ENCODE assay signal across 35 mouse cellular contexts in genomic region chr4:109471606-109472005, GRCm38 (mm10). TPM values are rescaled to one million over a fixed set of nuclear protein-coding genes. Genes with fewer than 3 reads are reported as not detected.
DNase-seq lines count a peak whose midpoint lies in the region; ATAC-seq and TF ChIP-seq lines count a peak whose summit lies in the region.
"Had no signal": no experiment of that assay in that cellular context is flagged by ENCODE, and none has a peak within 500 bp of the region (broad histone marks: within the 10 kb centered on the region; RNA-seq: fewer than 3 reads in every experiment).

No protein-coding gene starts in this region.

- H3K4me2 ChIP-seq in liver, embryonic 13.5 days: 0 out of 2 replicates have a peak overlapping the region, but pooled peaks have one; percentile 3
- no peak overlapping the region for H3K4me2 ChIP-seq in liver, embryonic 11.5 days
- H3K4me2 ChIP-seq in myocyte (ENCODE audit: low read depth): peak overlapping the region; percentile 83
- H3K4me2 ChIP-seq: forebrain, embryonic 13.5 days; hindbrain, embryonic 15.5 days; intestine, embryonic 15.5 days; limb, embryonic 13.5 days; lung, embryonic 14.5 days had no signal

- peak overlapping the region; percentile 58 for H3K27ac ChIP-seq in liver, embryonic 13.5 days
- no peak overlapping the region for H3K27ac ChIP-seq in liver, embryonic 11.5 days (ENCODE audit: low read depth, low read length)
- H3K27ac ChIP-seq: forebrain, embryonic 13.5 days; heart, embryonic 10.5 days; hindbrain, embryonic 15.5 days; intestine, embryonic 15.5 days; limb, embryonic 13.5 days; stomach, postnatal 0 days had no signal

- H3K9me3 ChIP-seq in liver, embryonic 13.5 days (replicated peaks): no peaks in the 10 kb centered on the region
- no peaks in the 10 kb centered on the region for H3K9me3 ChIP-seq in liver, embryonic 11.5 days (ENCODE audit: control insufficient read depth, low read length)
- H3K9me3 ChIP-seq: forebrain, embryonic 13.5 days; heart, embryonic 10.5 days; hindbrain, embryonic 15.5 days; intestine, embryonic 15.5 days; limb, embryonic 13.5 days had no signal

- peak; percentile 38 for DNase-seq in adrenal gland, adult 2 months
- DNase-seq in adrenal gland, postnatal 25 days: no peak
- DNase-seq in liver, embryonic 13.5 days: no peak
- DNase-seq in liver, embryonic 11.5 days (ENCODE audit: low spot score): no peak
- DNase-seq in NIH3T3 (ENCODE audit: low read depth): peak; percentile 27
- DNase-seq in spleen, adult 18-20 months: no peak
- no peak for DNase-seq in testis, postnatal 10 days (ENCODE audit: low spot score)
- DNase-seq: adrenal gland, adult 8-10 months; B cell, adult 2 months; cerebellum, adult 8-10 months; cerebellum, postnatal 36 days; embryo, embryonic 11 days; kidney, adult 8-10 months; kidney, postnatal 10 days; layer of hippocampus, postnatal 36 days; lung, embryonic 14.5 days; lung, postnatal 4 days; midbrain, embryonic 14.5 days had no signal

- H3ac ChIP-seq in myocyte (ENCODE audit: control insufficient read depth, insufficient read length): no peak overlapping the region

- TF ChIP-seq POLR2A in myocyte (IDR thresholded peaks at IDR 0.05; ENCODE audit: insufficient read length, low read depth): no peak

- no peak for ATAC-seq in liver, embryonic 13.5 days (ENCODE audit: low read depth)
- no peak for ATAC-seq in liver, embryonic 11.5 days (replicated peaks; ENCODE audit: low FRiP score)
- ATAC-seq: forebrain, embryonic 13.5 days; intestine, embryonic 15.5 days had no signal

- no peak overlapping the region for H3K9ac ChIP-seq in liver, embryonic 13.5 days
- no peak overlapping the region for H3K9ac ChIP-seq in liver, embryonic 11.5 days (ENCODE audit: low read depth, low read length)
- H3K9ac ChIP-seq: forebrain, embryonic 13.5 days; hindbrain, embryonic 15.5 days; intestine, embryonic 15.5 days; limb, embryonic 13.5 days; lung, embryonic 14.5 days had no signal

- H3K4me1 ChIP-seq in liver, embryonic 13.5 days (replicated peaks): peaks cover 77% of the 10 kb centered on the region
- peaks cover 9% of the 10 kb centered on the region for H3K4me1 ChIP-seq in liver, embryonic 11.5 days (replicated peaks; ENCODE audit: control insufficient read depth, insufficient read depth, low read length)

- H3K27me3 ChIP-seq in liver, embryonic 13.5 days: no peaks in the 10 kb centered on the region
- H3K27me3 ChIP-seq in liver, embryonic 11.5 days (replicated peaks; ENCODE audit: control insufficient read depth, insufficient read depth, low read length): no peaks in the 10 kb centered on the region
- H3K27me3 ChIP-seq in myocyte (ENCODE audit: control insufficient read depth, insufficient read depth, insufficient read length): no peaks in the 10 kb centered on the region
- H3K27me3 ChIP-seq: forebrain, embryonic 13.5 days; hindbrain, embryonic 15.5 days; intestine, embryonic 15.5 days; limb, embryonic 13.5 days had no signal

- H3K36me3 ChIP-seq in liver, embryonic 13.5 days: peaks cover 14% of the 10 kb centered on the region
- H3K36me3 ChIP-seq in liver, embryonic 11.5 days (ENCODE audit: control insufficient read depth, insufficient read depth, low read length): 0 out of 2 replicates have a peak, but pooled peaks cover 5% of the 10 kb centered on the region
- peaks cover 5% of the 10 kb centered on the region for H3K36me3 ChIP-seq in myocyte (ENCODE audit: control insufficient read depth, insufficient read depth)
- H3K36me3 ChIP-seq: intestine, embryonic 15.5 days had no signal

- peaks cover 96% of the 10 kb centered on the region for H3K79me2 ChIP-seq in myocyte (ENCODE audit: control insufficient read depth, insufficient read depth)

- H3K4me3 ChIP-seq in liver, embryonic 13.5 days (replicated peaks): no peak overlapping the region
- no peak overlapping the region for H3K4me3 ChIP-seq in liver, embryonic 11.5 days (ENCODE audit: low read depth, low read length)
- H3K4me3 ChIP-seq in myocyte: no peak overlapping the region
- H3K4me3 ChIP-seq: forebrain, embryonic 13.5 days; heart, embryonic 10.5 days; hindbrain, embryonic 15.5 days; intestine, embryonic 15.5 days; limb, embryonic 13.5 days had no signal

TF ChIP-seq in myocyte, 11 proteins besides CTCF, POLR2A, EP300 and RAD21:
- TF ChIP-seq TCF3 (IDR thresholded peaks at IDR 0.05; ENCODE audit: insufficient read length, low read depth) (no peak), MAX (IDR thresholded peaks at IDR 0.05; ENCODE audit: low read depth) (no peak), MYOD1 (IDR thresholded peaks at IDR 0.05; ENCODE audit: control insufficient read depth in 1 of 3, insufficient read length in 2 of 3, low read depth in 2 of 3) (no peak), E2F4 (IDR thresholded peaks at IDR 0.05; ENCODE audit: insufficient read depth) (no peak), TCF12 (IDR thresholded peaks at IDR 0.05; ENCODE audit: insufficient read depth, poor library complexity, severe bottlenecking) (no peak)

RNA-seq across cellular contexts. Expression of gene Rnf11, which starts 12.9 kb away (rescaled TPM):
- total RNA-seq in adrenal gland, adult 2 months (2021): 100 to 1,000 TPM; 184 to 288 TPM
- 159 and 246 TPM in 2 replicates for polyA plus RNA-seq in adrenal gland, adult 2 months (2012; rRNA removed)
- total RNA-seq in adrenal gland, postnatal 25 days (2021): 184 and 194 TPM in 2 replicates
- polyA plus RNA-seq in liver, embryonic 13.5 days (2015; fragmentation: Nextera tagmentation; extraction: Ambion mirVana): 30.5 and 31.1 TPM in 2 replicates
- 25.0 and 25.2 TPM in 2 replicates for polyA plus RNA-seq in liver, embryonic 11.5 days (2014; fragmentation: Nextera tagmentation; extraction: Ambion mirVana)
- polyA plus RNA-seq in myocyte (2012; fragmentation: generic; extraction: Trizol): 127 TPM

RNA-seq across cellular contexts. Expression of gene 4930522H14Rik, which starts 59.5 kb away (rescaled TPM):
- not detected for total RNA-seq in adrenal gland, adult 2 months (2021)
- polyA plus RNA-seq in adrenal gland, adult 2 months (2012; rRNA removed): not detected in 2 replicates
- total RNA-seq in adrenal gland, postnatal 25 days (2021): not detected in 2 replicates
- not detected in 2 replicates for polyA plus RNA-seq in liver, embryonic 13.5 days (2015; fragmentation: Nextera tagmentation; extraction: Ambion mirVana)
- polyA plus RNA-seq in liver, embryonic 11.5 days (2014; fragmentation: Nextera tagmentation; extraction: Ambion mirVana): not detected in 2 replicates
- not detected for polyA plus RNA-seq in myocyte (2012; fragmentation: generic; extraction: Trizol)
- total RNA-seq: adrenal gland, adult 8-10 months; gastrocnemius, adult 18-20 months; hematopoietic stem cell, adult 5-6 weeks; layer of hippocampus, adult 8-10 months; layer of hippocampus, postnatal 36 days; left cerebral cortex, postnatal 10 days; megakaryocyte-erythroid progenitor cell, adult 5-6 weeks; neutrophil, adult 5-6 weeks had no signal
- polyA plus RNA-seq: embryonic facial prominence, embryonic 14.5 days; forebrain, embryonic 13.5 days; gonadal fat pad, adult 2 months; heart, embryonic 10.5 days; heart, embryonic 16.5 days; hindbrain, embryonic 15.5 days; intestine, embryonic 15.5 days; limb, embryonic 13.5 days; lung, embryonic 14.5 days; midbrain, embryonic 14.5 days; stomach, postnatal 0 days; urinary bladder, adult 2 months had no signal

Comparison
In these comparisons a context has a peak if more than half of its experiments do, and no peak if none do; other contexts are left out.
1. DNase-seq: peak in adrenal gland, adult 2 months (single experiment) and NIH3T3 (single experiment); none in adrenal gland, postnatal 25 days (single experiment), liver, embryonic 13.5 days (single experiment), liver, embryonic 11.5 days (single experiment), spleen, adult 18-20 months (0 of 2) and testis, postnatal 10 days (single experiment).